Mouse (Mus musculus): ENCODE measurements around the gene Traf4. TPM values are rescaled to one million over a fixed set of nuclear protein-coding genes. Genes with fewer than 3 reads are reported as not detected.
"Not testable (repeated sequence)": the region's sequence is repeated elsewhere in the genome, so short reads cannot be mapped to it uniquely, and the experiment has no call there.

Gene Traf4
- polyA plus RNA-seq, 1 experiment from 2014 or later = 0.47 TPM

DNA sequence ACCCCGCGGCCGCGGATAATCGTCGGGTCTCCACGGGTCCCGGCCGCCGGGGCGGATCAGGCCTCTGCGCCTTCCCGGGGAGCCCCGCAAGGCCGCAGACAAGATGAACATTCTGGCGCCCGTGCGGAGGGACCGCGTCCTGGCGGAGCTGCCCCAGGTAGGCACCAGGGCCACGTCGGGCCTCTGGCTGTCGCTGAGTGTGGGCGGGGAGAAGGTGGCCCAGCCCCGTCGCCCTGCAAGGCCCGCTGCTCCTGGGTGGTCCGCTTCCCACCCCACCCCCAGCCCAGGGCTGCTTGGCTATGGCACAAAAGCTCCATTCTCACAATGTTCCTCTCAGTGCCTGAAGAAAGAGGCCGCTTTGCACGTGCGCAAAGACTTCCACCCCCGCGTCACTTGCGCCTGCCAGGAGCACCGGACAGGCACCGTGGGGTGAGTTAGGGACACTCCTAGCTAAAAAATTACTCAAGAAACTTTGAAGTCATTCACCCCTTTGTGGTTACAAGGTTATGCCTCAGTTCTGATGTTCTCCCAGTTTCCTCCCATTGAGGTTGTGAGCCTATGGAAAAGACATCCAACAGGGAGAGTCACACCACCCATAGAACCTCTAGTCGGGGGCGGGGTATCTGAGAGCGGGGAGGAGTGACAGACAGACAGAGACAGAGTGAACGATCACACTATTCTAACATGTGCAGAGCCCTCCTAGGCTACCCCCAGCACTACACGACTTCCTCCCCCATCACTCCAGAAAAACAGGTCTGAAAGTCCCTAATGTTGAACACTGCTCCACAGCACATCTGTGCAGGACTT, 24.0 kb upstream of the Traf4 start:
- H3K79me2 ChIP-seq (ENCODE audit: inconsistent target) = no peaks in the 10 kb centered on the region
- no peak overlapping the region for H3K27ac ChIP-seq
- WGBS (ENCODE audit: missing documents) = 8% methylated on average over 36 of the region's 42 CpGs
- H3K4me3 ChIP-seq (ENCODE audit: inconsistent target) = no peak overlapping the region
- H3K36me3 ChIP-seq (ENCODE audit: inconsistent target) = no peaks in the 10 kb centered on the region

DNA sequence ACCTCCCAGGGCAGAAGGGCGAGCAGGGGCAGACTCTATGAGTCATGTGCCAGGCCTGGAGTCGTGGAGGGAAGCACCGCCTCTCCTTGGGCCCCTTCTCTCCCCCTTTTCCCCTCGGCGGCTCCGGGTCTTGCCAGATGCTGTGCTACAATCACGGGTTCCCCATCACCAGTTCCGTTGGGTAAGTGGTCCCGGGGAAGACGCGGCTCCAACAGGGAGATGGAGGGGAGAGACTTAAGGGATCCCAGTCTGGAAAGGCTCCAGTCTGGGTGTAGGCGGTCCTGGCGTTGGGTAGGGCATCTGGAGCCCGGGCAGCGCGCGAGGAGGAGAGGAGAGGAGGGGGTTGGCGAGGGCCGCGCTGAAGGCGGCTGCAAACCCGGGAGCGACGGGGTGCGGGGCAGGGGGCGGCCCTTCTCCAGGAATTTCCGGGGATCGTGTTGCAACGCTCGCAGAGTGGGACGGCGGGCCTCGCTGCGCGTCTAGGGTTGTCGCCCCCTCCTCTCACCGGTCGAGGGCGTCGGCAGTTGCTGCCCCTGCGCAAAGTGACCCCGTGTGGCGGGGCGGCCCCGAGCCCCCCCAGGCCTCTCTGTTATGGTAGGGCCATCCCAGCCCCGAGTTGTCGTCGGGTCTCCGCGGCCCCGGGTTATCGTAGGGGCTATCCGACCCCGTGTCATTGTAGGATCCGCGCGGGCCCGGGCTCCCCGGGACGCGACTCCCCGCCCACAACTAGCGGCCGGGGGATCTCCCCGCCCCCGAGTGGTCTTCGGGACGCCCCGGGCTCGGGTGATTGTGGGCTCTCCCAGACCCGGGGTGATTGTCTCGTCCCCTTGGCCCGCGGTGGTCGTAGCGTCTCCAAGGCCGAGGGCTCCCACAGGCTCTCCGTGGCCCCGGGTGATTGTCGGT, 23.2 kb upstream of the Traf4 start, which contains the start of gene Rab34:
Rab34 (plus strand) TSS at position 100 of the 903 bp plus-strand sequence.
- peak within 1 kb of the TSS; percentile 30 for H3K4me3 ChIP-seq (ENCODE audit: inconsistent target)
- WGBS (ENCODE audit: missing documents) = 2% methylated on average over 79 of the region's 80 CpGs
- no peaks in the 10 kb centered on the region for H3K79me2 ChIP-seq (ENCODE audit: inconsistent target)
- no peaks in the 10 kb centered on the region for H3K36me3 ChIP-seq (ENCODE audit: inconsistent target)
- no peak within 1 kb of the TSS for H3K27ac ChIP-seq

DNA sequence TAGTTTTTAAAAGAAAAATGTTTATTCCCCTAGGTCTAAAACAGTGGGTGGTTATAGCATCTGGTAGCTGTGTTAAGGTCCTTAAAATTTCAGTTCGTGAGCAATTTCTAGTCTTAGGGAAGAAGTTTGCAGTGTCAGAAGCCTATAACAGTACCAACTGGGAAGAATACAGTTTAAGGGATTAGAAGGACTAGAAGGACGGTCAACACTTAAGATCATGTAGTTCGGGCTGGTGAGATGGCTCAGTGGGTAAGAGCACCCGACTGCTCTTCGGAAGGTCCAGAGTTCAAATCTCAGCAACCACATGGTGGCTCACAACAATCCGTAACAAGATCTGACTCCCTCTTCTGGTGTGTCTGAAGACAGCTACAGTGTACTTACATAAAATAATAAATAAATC, 19.3 kb upstream of the Traf4 start:
- 97% methylated on average over 6 of the region's 6 CpGs for WGBS (ENCODE audit: missing documents)

DNA sequence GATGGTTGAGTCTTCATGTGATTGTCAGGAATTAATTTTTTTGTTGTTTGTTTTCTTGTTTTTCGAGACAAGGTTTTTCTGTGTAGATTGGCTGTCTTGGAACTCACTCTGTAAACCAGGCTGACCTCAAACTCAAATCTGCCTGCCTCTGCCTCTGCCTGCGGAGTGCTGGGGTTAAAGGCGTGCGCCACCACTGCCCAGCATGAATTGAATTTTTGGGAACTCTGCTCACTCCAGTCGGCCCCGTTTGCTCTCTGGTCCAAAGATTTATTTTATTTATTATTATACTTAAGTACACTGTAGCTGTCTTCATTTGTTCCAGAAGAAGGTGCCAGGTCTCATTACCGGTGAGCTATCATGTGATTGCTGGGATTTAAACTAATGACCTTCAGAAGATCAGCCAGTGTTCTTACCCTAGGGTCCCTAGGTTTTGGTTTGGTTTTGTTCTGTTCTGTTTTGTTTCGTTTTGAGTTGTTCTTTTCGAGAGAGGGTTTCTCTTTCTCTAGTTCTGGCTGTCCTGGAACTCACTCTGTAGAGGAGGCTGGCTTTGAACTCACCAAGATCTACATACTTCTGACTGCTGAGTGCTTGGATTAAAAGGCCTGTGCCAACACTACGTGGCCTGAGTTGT, 18.6 kb upstream of the Traf4 start:
- 60% methylated on average over 7 of the region's 10 CpGs for WGBS (ENCODE audit: missing documents)
- peak overlapping the region; percentile 78; the same call in 1 of the 2 replicates for H3K4me3 ChIP-seq (ENCODE audit: inconsistent target)
- H3K79me2 ChIP-seq (ENCODE audit: inconsistent target) = peaks cover 23% of the 10 kb centered on the region
- no peak overlapping the region for H3K27ac ChIP-seq
- H3K36me3 ChIP-seq (ENCODE audit: inconsistent target) = peaks cover 11% of the 10 kb centered on the region; the same call in 1 of the 2 replicates

More for the DNA sequence above, 19.3 kb upstream of the Traf4 start:
- H3K27ac ChIP-seq; H3K4me3 ChIP-seq (ENCODE audit: inconsistent target): not testable (repeated sequence)
- H3K79me2 ChIP-seq (ENCODE audit: inconsistent target) = peaks cover 23% of the 10 kb centered on the region
- peaks cover 11% of the 10 kb centered on the region; the same call in 1 of the 2 replicates for H3K36me3 ChIP-seq (ENCODE audit: inconsistent target)

DNA sequence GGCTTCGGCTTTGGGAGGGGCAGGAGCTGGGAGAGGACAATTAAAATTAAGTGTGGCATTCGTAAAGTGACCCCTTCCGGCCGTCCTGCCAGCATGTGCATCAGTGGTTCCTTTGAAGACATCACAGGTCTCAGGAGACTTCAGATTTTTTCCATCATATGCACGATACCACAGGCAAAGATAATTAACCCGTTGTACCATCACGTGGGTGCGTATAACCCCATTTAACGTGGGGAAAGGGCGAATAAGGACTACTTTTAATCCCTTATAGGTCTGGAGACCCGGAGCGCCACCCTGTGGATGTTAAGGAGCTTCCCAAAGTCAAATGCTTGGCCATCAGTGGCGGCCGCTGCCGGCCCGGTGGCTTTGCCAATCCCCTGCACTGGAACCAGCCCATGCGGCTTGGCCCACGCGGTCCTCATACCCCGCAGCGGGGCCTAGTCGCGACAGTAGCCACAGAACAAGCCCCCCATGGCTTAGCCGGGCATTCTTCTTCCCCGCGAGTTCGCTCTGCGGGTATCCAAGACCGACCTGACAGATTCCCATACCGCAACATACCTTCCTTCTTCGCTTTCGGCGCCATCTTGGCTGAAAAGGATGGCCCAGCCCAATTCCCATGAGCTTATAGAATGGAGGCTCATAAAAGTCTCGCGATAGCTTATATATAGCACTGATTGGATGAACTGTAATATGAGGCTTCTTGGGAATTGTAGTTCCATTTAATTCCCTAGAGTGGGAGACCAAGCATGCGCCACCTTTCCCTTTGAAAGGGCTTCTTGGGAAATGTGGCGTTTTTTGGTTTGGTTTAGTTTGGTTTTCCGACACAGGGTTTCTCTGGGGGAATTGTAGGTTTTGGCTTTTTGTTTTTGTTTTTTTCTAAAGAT, 17.8 kb upstream of the Traf4 start, which contains the start of gene Rpl23a:
Rpl23a (minus strand) TSS at position 624 of the 884 bp plus-strand sequence.
- WGBS (ENCODE audit: missing documents) = under 1% methylated on average over 38 of the region's 38 CpGs
- peak within 1 kb of the TSS; percentile 78 for H3K4me3 ChIP-seq (ENCODE audit: inconsistent target)
- peaks cover 11% of the 10 kb centered on the region; the same call in 1 of the 2 replicates for H3K36me3 ChIP-seq (ENCODE audit: inconsistent target)
- H3K79me2 ChIP-seq (ENCODE audit: inconsistent target) = peaks cover 23% of the 10 kb centered on the region
- H3K27ac ChIP-seq = peak within 1 kb of the TSS; percentile 53

DNA sequence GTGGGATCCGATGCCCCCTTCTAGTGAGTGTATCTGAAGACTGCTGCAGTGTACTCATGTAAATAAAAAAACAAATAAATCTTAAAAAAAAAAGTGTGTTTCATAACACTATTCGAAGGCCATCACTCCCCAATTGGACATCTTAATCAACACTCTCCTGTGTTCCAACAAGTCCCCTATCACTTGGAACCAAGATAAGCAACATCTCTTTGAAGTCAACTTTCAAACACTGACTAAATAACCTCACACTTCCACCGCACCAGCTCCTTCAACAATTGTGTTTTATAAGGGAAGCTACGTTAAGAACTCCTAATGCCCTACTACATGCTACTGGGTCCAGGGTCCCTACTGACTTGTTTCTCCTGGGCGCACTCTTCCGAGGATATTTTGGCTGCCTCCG, 17.1 kb upstream of the Traf4 start:
- peaks cover 23% of the 10 kb centered on the region for H3K79me2 ChIP-seq (ENCODE audit: inconsistent target)
- H3K4me3 ChIP-seq (ENCODE audit: inconsistent target) = peak overlapping the region; percentile 78
- 9% methylated on average over 6 of the region's 7 CpGs for WGBS (ENCODE audit: missing documents)
- peaks cover 11% of the 10 kb centered on the region; the same call in 1 of the 2 replicates for H3K36me3 ChIP-seq (ENCODE audit: inconsistent target)
- H3K27ac ChIP-seq = peak overlapping the region; percentile 53; the same call in 1 of the 2 replicates

DNA sequence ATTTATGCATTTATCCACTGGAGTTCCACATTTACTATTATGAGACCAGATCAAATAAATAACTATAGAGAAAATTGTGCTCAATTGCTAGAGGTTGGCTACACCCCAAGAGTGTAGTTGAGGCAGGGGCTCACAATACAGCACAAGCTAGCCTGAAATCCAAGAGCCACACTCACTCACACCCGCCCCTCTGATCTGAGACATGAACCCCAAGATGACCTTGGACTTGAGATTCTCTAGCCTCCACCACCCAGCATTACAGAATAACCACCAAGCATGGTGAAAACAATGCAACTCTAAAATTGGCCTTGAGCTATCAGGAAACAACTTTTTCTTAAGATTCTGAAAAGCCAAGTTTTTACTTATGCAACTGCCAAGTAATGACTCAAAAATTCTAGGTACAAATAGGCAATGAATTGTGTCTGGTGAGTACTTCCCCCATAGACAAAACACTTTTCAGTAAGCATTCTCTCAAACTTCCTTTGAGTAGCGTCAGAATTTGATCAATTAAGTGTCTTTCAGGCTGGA, 16.5 kb upstream of the Traf4 start:
- 0 out of 2 replicates have a peak overlapping the region, but pooled peaks have one; percentile 53 for H3K27ac ChIP-seq
- peaks cover 23% of the 10 kb centered on the region for H3K79me2 ChIP-seq (ENCODE audit: inconsistent target)
- peak overlapping the region; percentile 78 for H3K4me3 ChIP-seq (ENCODE audit: inconsistent target)
- H3K36me3 ChIP-seq (ENCODE audit: inconsistent target) = peaks cover 11% of the 10 kb centered on the region; the same call in 1 of the 2 replicates
- WGBS (ENCODE audit: missing documents) = 67% methylated on average over 2 of the region's 2 CpGs

DNA sequence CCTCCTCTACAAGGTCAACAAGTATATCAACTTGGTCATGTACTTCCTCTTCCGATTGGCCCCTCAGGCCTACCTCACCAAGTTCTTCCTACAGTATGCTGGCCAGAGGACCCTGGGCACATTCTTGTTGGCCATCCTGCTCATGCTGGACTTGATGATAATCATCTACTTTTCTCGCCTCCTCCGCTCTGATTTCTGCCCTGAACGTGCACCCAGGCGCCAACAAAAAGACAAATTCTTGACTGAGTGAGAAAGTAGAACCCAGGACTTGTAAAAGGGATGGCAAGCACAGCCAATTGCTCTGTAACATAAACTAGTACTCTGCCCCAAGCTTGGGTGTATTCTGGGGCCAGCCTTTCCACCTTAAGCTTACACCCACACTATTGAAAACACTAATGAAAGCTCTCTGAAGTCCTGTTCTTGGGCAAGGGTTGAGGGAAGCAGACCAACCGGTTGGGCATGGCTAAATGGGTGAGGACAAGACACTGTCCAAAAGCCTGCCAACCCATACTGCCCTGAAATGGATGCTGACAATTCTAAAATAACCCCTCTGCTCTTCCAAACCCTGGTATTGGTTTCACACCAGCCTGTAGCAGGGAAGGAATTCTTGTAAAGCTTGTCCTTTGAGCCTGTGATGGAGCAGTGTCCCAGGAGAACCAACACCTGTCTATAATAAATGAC, 14.8 kb upstream of the Traf4 start:
- H3K27ac ChIP-seq = no peak overlapping the region
- WGBS (ENCODE audit: missing documents) = 82% methylated on average over 6 of the region's 6 CpGs

DNA sequence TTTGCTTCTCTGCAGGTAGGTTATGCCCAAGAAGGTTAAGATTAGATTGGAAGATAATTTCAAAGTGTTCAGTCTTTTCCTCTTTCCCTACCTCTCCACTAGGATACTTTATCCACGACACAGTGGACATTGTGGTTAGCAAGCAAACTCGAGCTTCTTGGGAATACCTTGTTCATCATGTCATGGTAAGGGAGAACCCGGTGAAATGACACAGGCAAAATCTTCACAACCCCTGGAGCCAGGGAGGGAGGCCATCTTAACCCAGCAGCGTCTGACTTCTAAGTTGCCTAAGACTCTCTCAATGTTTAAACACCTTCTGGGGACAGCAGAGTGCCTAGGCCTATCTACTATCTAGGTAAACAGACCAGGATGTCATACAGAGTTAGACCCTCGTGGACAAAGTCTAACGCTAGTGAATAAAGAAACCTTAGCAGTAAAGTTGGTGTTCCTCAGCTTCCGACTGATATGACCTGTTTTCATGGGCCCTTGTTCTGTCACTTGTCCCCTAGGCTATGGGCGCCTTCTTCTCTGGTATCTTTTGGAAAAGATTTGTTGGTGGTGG, 14.1 kb upstream of the Traf4 start:
- WGBS (ENCODE audit: missing documents) = 64% methylated on average over 8 of the region's 8 CpGs
- Histone ChIP-seq H3K36me3 (ENCODE audit: inconsistent target) (peaks cover 11% of the 10 kb centered on the region; the same call in 1 of the 2 replicates), H3K27ac (no peak overlapping the region), H3K79me2 (ENCODE audit: inconsistent target) (peaks cover 23% of the 10 kb centered on the region), H3K4me3 (ENCODE audit: inconsistent target) (0 out of 2 replicates have a peak overlapping the region, but pooled peaks have one; percentile 12)

More for the DNA sequence above, 14.8 kb upstream of the Traf4 start:
- H3K79me2 ChIP-seq (ENCODE audit: inconsistent target) = peaks cover 23% of the 10 kb centered on the region
- no peak overlapping the region for H3K4me3 ChIP-seq (ENCODE audit: inconsistent target)
- peaks cover 11% of the 10 kb centered on the region; the same call in 1 of the 2 replicates for H3K36me3 ChIP-seq (ENCODE audit: inconsistent target)

DNA sequence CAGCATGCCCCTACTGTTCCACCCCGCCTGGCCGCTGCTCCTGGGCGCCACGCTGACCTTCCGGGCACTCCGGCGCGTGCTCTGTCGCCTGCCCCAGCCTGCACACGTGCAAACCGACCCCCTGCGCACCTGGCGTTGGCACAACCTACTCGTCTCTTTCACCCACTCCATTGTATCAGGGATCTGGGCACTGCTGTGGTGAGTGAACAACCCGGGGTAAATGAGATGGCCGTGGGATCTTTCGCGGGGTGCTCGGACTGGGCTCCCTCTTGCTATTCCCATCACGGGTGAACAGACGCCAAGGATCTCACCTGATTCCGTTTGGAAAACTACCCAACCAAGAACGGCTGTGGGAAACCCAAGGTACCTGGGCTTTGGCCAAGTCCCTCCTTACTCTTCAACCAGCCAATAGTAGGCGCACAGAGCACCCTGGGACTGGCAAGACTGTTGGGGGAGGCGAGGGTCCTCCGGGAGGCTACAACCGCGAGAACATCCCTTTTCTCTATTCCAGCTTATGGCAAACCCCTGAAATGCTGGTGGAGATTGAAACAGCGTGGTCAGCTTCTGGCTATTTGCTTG, 13.6 kb upstream of the Traf4 start:
- 7% methylated on average over 29 of the region's 29 CpGs for WGBS (ENCODE audit: missing documents)
- Histone ChIP-seq H3K36me3 (ENCODE audit: inconsistent target) (peaks cover 11% of the 10 kb centered on the region; the same call in 1 of the 2 replicates), H3K4me3 (ENCODE audit: inconsistent target) (peak overlapping the region; percentile 12; the same call in 1 of the 2 replicates), H3K27ac (no peak overlapping the region), H3K79me2 (ENCODE audit: inconsistent target) (peaks cover 23% of the 10 kb centered on the region)

DNA sequence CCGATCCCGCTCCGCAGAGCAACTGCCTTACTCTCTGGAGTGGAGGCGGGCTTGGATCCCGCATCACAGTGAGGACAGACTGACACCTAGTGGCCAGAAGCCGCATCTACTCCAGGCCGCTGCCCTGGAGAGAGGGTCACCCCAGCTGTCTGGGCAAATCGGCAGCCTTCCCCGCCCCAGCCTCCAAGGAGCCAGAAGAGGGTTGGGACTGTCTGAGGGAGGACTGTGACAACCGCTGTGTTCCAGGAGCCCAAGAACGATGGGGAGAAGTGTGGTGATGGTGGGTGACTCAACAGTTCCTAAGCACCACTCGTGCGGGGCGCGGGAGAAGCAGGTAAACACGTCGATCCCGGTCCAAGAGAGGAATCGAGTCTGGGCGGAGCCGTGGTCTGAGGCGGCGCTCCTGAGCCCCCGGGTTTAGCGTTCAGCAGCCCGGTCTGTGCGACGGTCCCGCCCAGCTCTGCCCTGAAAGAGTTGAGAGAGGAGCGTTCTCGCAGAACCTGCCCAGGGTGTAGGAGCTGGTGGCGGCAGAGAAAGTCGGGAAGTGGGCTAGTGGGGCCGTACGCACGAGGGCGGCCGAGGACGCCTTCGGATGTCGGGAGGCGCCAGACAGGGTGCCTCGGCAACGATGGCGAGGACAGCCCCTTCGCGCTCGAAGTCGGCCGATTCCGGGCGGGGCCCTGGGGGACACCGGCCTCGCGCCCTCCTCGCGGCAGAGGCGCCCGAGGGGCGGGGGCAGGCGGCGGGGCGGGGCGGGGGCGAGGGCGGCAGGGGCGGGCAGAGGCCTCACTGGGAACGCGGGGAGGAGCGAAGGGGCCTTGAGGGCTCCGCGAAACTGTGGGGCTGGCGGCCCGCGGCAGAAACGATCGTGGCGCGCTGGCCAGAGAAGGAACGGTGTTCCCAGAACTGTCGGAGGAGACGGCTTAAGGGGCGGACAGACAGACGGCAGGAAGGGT, 12.8 kb upstream of the Traf4 start:
- under 1% methylated on average over 82 of the region's 84 CpGs for WGBS (ENCODE audit: missing documents)
- peaks cover 11% of the 10 kb centered on the region; the same call in 1 of the 2 replicates for H3K36me3 ChIP-seq (ENCODE audit: inconsistent target)
- peak overlapping the region; percentile 69 for H3K4me3 ChIP-seq (ENCODE audit: inconsistent target)
- peaks cover 22% of the 10 kb centered on the region for H3K79me2 ChIP-seq (ENCODE audit: inconsistent target)
- H3K27ac ChIP-seq = peak overlapping the region; percentile 54
